16 mouse cellular contexts compared by ENCODE assay signal in genomic region chr13:94491159-94491558, GRCm38 (mm10).
"Had no signal": no experiment of that assay in that cellular context is flagged by ENCODE, and none has a peak within 500 bp of the region (broad histone marks: within the 10 kb centered on the region; RNA-seq: fewer than 3 reads in every experiment).

No protein-coding gene starts in this region.

- H3K27me3 ChIP-seq: liver, embryonic 13.5 days; neural tube, embryonic 12.5 days had no signal

- H3K9ac ChIP-seq: liver, embryonic 13.5 days; midbrain, embryonic 13.5 days; neural tube, embryonic 12.5 days had no signal

- H3K4me2 ChIP-seq: liver, embryonic 13.5 days; midbrain, embryonic 13.5 days; neural tube, embryonic 12.5 days had no signal

- H3K9me3 ChIP-seq: liver, embryonic 13.5 days; midbrain, embryonic 13.5 days; neural tube, embryonic 12.5 days had no signal

- H3K27ac ChIP-seq: kidney, postnatal 0 days; liver, embryonic 13.5 days; midbrain, embryonic 13.5 days; neural tube, embryonic 12.5 days; stomach, postnatal 0 days had no signal

- H3K4me3 ChIP-seq: liver, embryonic 13.5 days; midbrain, embryonic 13.5 days; neural tube, embryonic 12.5 days had no signal

- DNase-seq: kidney, adult 2 months; kidney, postnatal 25 days; liver, embryonic 13.5 days; lung, adult 2 months; lung, postnatal 14 days; lung, postnatal 4 days; right cerebral cortex, postnatal 14 days; right cerebral cortex, postnatal 4 days; thymus, adult 2 months; thymus, postnatal 14 days; thymus, postnatal 4 days had no signal

- H3K4me1 ChIP-seq: liver, embryonic 13.5 days; neural tube, embryonic 12.5 days had no signal

- ATAC-seq: intestine, postnatal 0 days; midbrain, embryonic 13.5 days had no signal
